Mouse (Mus musculus): Measurements from ENCODE around the gene Fcer1g.

GRCm38 (mm10) chr1:171278436-171278835, 44.3 kb upstream of the Fcer1g start:
- TF ChIP-seq CTCF (IDR thresholded peaks at IDR 0.05; ENCODE audit: extremely low read depth, insufficient read length, insufficient replicate concordance, low read depth, low read length), result no peak
- TF ChIP-seq POLR2A (IDR thresholded peaks at IDR 0.05; ENCODE audit: low read depth, low read length), result no peak
